Mouse (Mus musculus): Measurements from ENCODE around the gene Ilf3. TPM values are rescaled to one million over a fixed set of nuclear protein-coding genes. Genes with fewer than 3 reads are reported as not detected.
"Not testable (repeated sequence)": the region's sequence is repeated elsewhere in the genome, so short reads cannot be mapped to it uniquely, and the experiment has no call there.

Ilf3 gene
- 71.3 and 76.2 TPM in 2 replicates for polyA plus RNA-seq (2012; rRNA removed)

GRCm38 (mm10) chr9:21367357-21368111 is at the start of gene Ilf3:
TSS of gene Ilf3 (plus strand) at chr9:21367871.
- Histone ChIP-seq H3K4me3 (ENCODE audit: insufficient read depth, low read length) (peak within 1 kb of the TSS; percentile 75), H3K4me1 (ENCODE audit: control insufficient read depth, insufficient read depth, low read length) (no peaks in the 10 kb centered on the region; the same call in 1 of the 2 replicates), H3K27ac (ENCODE audit: insufficient read depth, low read length) (peak within 1 kb of the TSS; percentile 20)
- TF ChIP-seq CTCF (IDR thresholded peaks at IDR 0.05; ENCODE audit: extremely low read depth, insufficient read depth, low read length), result no peak
- peak; percentile 96 for TF ChIP-seq POLR2A (IDR thresholded peaks at IDR 0.05; ENCODE audit: extremely low read depth, insufficient read depth, low read length)

GRCm38 (mm10) chr9:21318792-21319191 is 48.9 kb upstream of the Ilf3 start:
- H3K4me3 ChIP-seq (ENCODE audit: insufficient read depth, low read length), result no peak overlapping the region
- TF ChIP-seq CTCF (IDR thresholded peaks at IDR 0.05; ENCODE audit: extremely low read depth, insufficient read depth, low read length), result no peak
- TF ChIP-seq POLR2A (IDR thresholded peaks at IDR 0.05; ENCODE audit: extremely low read depth, insufficient read depth, low read length), result no peak
- no peaks in the 10 kb centered on the region for H3K4me1 ChIP-seq (ENCODE audit: control insufficient read depth, insufficient read depth, low read length)
- no peak overlapping the region for H3K27ac ChIP-seq (ENCODE audit: insufficient read depth, low read length)

- TF ChIP-seq POLR2A (IDR thresholded peaks at IDR 0.05; ENCODE audit: extremely low read depth, insufficient read depth, low read length), result no peak
- TF ChIP-seq CTCF (IDR thresholded peaks at IDR 0.05; ENCODE audit: extremely low read depth, insufficient read depth, low read length), result no peak
- H3K27ac ChIP-seq (ENCODE audit: insufficient read depth, low read length), result no peak overlapping the region
- no peaks in the 10 kb centered on the region for H3K4me1 ChIP-seq (ENCODE audit: control insufficient read depth, insufficient read depth, low read length)
- no peak overlapping the region for H3K4me3 ChIP-seq (ENCODE audit: insufficient read depth, low read length)
These were observed 48.2 kb upstream of the Ilf3 start for GRCm38 (mm10) chr9:21319503-21319902.

GRCm38 (mm10) chr9:21320280-21320618 is 47.4 kb upstream of the Ilf3 start:
- Histone ChIP-seq H3K27ac (ENCODE audit: insufficient read depth, low read length) (no peak overlapping the region), H3K4me3 (ENCODE audit: insufficient read depth, low read length) (peak overlapping the region; percentile 88), H3K4me1 (ENCODE audit: control insufficient read depth, insufficient read depth, low read length) (no peaks in the 10 kb centered on the region)
- no peak for TF ChIP-seq CTCF (IDR thresholded peaks at IDR 0.05; ENCODE audit: extremely low read depth, insufficient read depth, low read length)
- TF ChIP-seq POLR2A (IDR thresholded peaks at IDR 0.05; ENCODE audit: extremely low read depth, insufficient read depth, low read length), result no peak

- H3K27ac ChIP-seq (ENCODE audit: insufficient read depth, low read length), result peak within 1 kb of the TSS; percentile 20; the same call in 1 of the 2 replicates
- TF ChIP-seq POLR2A (IDR thresholded peaks at IDR 0.05; ENCODE audit: extremely low read depth, insufficient read depth, low read length), result peak; percentile 56; the same call in 1 of the 2 replicates
- TF ChIP-seq CTCF (IDR thresholded peaks at IDR 0.05; ENCODE audit: extremely low read depth, insufficient read depth, low read length), result no peak
- H3K4me1 ChIP-seq (ENCODE audit: control insufficient read depth, insufficient read depth, low read length), result no peaks in the 10 kb centered on the region
- H3K4me3 ChIP-seq (ENCODE audit: insufficient read depth, low read length), result peak within 1 kb of the TSS; percentile 88
These were observed 46.8 kb upstream of the Ilf3 start, which contains the start of gene Slc44a2 for GRCm38 (mm10) chr9:21320619-21321512. TSS of gene Slc44a2 (plus strand) at chr9:21320698.

- H3K4me3 ChIP-seq (ENCODE audit: insufficient read depth, low read length), result peak overlapping the region; percentile 88
- no peak overlapping the region for H3K27ac ChIP-seq (ENCODE audit: insufficient read depth, low read length)
- H3K4me1 ChIP-seq (ENCODE audit: control insufficient read depth, insufficient read depth, low read length), result no peaks in the 10 kb centered on the region
- TF ChIP-seq POLR2A (IDR thresholded peaks at IDR 0.05; ENCODE audit: extremely low read depth, insufficient read depth, low read length), result no peak
- no peak for TF ChIP-seq CTCF (IDR thresholded peaks at IDR 0.05; ENCODE audit: extremely low read depth, insufficient read depth, low read length)
These were observed 46.2 kb upstream of the Ilf3 start for GRCm38 (mm10) chr9:21321513-21321835.

- no peaks in the 10 kb centered on the region for H3K4me1 ChIP-seq (ENCODE audit: control insufficient read depth, insufficient read depth, low read length)
- H3K4me3 ChIP-seq (ENCODE audit: insufficient read depth, low read length), result peak overlapping the region; percentile 88
- TF ChIP-seq CTCF (IDR thresholded peaks at IDR 0.05; ENCODE audit: extremely low read depth, insufficient read depth, low read length), result no peak
- no peak for TF ChIP-seq POLR2A (IDR thresholded peaks at IDR 0.05; ENCODE audit: extremely low read depth, insufficient read depth, low read length)
- H3K27ac ChIP-seq (ENCODE audit: insufficient read depth, low read length), result no peak overlapping the region
These were observed 45.3 kb upstream of the Ilf3 start for GRCm38 (mm10) chr9:21322211-21322916.

GRCm38 (mm10) chr9:21322917-21323297 is 44.8 kb upstream of the Ilf3 start:
- H3K4me3 ChIP-seq (ENCODE audit: insufficient read depth, low read length), result peak overlapping the region; percentile 88; the same call in 1 of the 2 replicates
- H3K27ac ChIP-seq (ENCODE audit: insufficient read depth, low read length); H3K4me1 ChIP-seq (ENCODE audit: control insufficient read depth, insufficient read depth, low read length): not testable (repeated sequence)

GRCm38 (mm10) chr9:21324269-21324668 is 43.4 kb upstream of the Ilf3 start:
- Histone ChIP-seq H3K4me3 (ENCODE audit: insufficient read depth, low read length) (no peak overlapping the region), H3K27ac (ENCODE audit: insufficient read depth, low read length) (no peak overlapping the region), H3K4me1 (ENCODE audit: control insufficient read depth, insufficient read depth, low read length) (no peaks in the 10 kb centered on the region)
- TF ChIP-seq CTCF (IDR thresholded peaks at IDR 0.05; ENCODE audit: extremely low read depth, insufficient read depth, low read length) (no peak), POLR2A (IDR thresholded peaks at IDR 0.05; ENCODE audit: extremely low read depth, insufficient read depth, low read length) (no peak)
